Mouse (Mus musculus): ENCODE data around the gene Vps13c. TPM values are rescaled to one million over a fixed set of nuclear protein-coding genes. Genes with fewer than 3 reads are reported as not detected.

Gene Vps13c
- total RNA-seq, 2 experiments from 2014 or later = 32.3 to 32.5 TPM

- no peak for DNase-seq (ENCODE audit: low spot score in 2 of 2)
Measured at GRCm38 (mm10) chr9:67830411-67831358, 9.5 kb upstream of the Vps13c start.

- no peak for DNase-seq (ENCODE audit: low spot score in 2 of 2)
Measured at GRCm38 (mm10) chr9:67831359-67832045, 8.7 kb upstream of the Vps13c start.

GRCm38 (mm10) chr9:67832046-67832605, 8.1 kb upstream of the Vps13c start, which contains the start of gene C2cd4a:
Gene C2cd4a, minus strand, starts transcription at chr9:67832330.
- no peak for DNase-seq (ENCODE audit: low spot score in 2 of 2)

DNA sequence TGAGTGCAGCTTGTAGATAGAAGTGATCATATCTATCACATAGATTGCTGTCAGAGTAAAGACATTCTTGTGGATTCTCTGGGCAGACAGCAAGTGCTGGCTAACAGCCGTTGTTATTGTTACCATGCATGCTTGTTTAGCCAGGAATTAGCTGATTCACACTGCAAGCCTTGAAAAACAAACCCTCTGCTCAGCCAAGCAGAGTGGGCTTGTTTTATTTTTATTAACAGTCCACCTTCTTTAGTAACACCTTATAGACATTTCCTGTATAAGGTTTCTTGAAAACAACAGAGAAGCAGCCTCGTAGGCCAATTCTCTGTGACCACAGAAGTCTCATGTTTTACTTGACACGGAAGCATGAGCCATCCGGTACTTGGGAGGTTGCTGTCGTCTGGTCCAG, 5.7 kb upstream of the Vps13c start:
- no peak for DNase-seq (ENCODE audit: low spot score in 2 of 2)

- DNase-seq (ENCODE audit: low spot score in 2 of 2) = no peak
Measured at GRCm38 (mm10) chr9:67837311-67837710, 2.9 kb upstream of the Vps13c start.

DNA sequence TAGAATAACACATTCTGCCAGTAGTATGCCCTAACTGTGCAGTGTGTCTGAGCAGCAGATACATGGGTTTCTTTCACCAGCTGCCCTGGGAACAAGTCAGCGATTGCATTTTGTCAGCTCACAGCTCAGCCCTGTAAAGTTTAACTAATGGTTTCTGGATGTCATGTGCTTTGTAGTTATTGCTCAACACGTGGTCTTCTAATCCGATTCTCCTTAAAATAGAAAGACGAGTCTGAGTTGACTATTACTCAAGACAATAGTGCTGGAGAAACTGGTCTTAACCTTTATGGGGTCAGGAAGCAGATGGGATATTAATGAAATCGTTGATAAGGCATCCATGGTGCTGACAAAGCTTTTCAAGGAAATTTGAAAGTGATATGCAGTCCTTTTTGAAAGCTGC, 2.6 kb downstream of the Vps13c start:
- no peak for DNase-seq (ENCODE audit: low spot score in 2 of 2)

GRCm38 (mm10) chr9:67845012-67845411, 4.8 kb downstream of the Vps13c start:
- DNase-seq (ENCODE audit: low spot score in 2 of 2) = no peak

- no peak for DNase-seq (ENCODE audit: low spot score in 2 of 2)
Measured at GRCm38 (mm10) chr9:67845648-67846047, 5.5 kb downstream of the Vps13c start.

GRCm38 (mm10) chr9:67846089-67846488, 5.9 kb downstream of the Vps13c start:
- no peak for DNase-seq (ENCODE audit: low spot score in 2 of 2)

DNA sequence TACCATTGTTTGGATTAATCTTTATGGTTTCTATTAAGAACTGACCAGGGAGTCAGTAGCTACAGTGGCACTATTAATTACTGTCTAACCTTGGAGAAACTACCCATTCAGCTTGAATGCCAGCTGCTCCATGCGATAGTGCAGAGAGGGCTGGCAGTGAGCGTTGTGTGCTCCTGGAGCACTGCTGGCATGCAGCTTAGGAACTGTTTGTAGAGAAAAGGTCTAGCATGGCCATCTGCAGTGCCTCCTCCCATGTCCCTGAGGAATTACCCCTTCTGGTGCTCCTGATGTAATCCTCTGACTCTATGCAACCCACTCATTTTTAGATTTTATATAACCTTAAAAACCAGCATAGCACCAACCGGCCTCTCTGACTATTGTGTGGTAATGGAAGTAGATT, 7.4 kb downstream of the Vps13c start:
- no peak for DNase-seq (ENCODE audit: low spot score in 2 of 2)

- no peak for DNase-seq (ENCODE audit: low spot score in 2 of 2)
Measured at GRCm38 (mm10) chr9:67849397-67849796, 9.2 kb downstream of the Vps13c start.

GRCm38 (mm10) chr9:67849846-67850245, 9.7 kb downstream of the Vps13c start:
- no peak for DNase-seq (ENCODE audit: low spot score in 2 of 2)

DNA sequence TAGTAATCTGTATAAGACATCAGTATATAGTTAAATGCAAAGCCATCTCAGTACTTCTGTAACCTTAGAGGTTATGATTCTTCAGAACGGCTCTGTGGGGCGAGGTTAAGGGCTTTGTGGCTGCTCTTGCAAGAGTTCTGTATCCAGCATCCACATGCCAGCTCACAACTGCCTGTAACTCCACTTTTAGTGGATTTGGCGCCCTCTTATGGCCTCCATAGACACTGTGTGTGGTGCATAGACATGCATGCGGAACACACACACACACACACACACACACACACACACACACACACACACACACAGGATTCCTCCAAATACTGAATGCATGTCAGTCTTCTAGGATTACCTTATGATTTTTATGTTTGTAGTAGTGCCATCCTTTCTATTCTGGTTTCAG, 11.0 kb downstream of the Vps13c start:
- DNase-seq (ENCODE audit: low spot score in 2 of 2) = no peak

GRCm38 (mm10) chr9:67860273-67860672, 20.1 kb downstream of the Vps13c start:
- DNase-seq (ENCODE audit: low spot score in 2 of 2) = no peak

- no peak for DNase-seq (ENCODE audit: low spot score in 2 of 2)
Measured at GRCm38 (mm10) chr9:67863332-67863731, 23.1 kb downstream of the Vps13c start.

DNA sequence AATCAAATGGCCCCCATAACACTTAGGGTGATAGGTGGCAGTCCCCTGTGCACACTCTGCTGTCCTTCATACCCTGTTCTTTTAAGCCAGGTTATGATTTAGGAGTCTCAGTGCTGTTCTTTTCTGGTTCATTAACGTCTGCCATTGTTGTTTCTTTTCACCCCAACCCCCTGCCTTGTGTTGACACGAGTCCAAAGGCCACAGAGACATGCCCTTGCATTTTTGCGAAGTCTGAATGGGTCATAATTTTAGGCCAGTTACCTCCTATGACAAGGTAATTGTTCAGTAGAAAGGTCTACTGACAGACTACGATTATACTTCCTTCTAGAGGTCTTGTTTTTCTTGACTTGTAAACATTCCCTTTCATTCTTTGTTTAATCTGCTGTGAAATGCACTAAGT, 23.8 kb downstream of the Vps13c start:
- DNase-seq (ENCODE audit: low spot score in 2 of 2) = no peak

DNA sequence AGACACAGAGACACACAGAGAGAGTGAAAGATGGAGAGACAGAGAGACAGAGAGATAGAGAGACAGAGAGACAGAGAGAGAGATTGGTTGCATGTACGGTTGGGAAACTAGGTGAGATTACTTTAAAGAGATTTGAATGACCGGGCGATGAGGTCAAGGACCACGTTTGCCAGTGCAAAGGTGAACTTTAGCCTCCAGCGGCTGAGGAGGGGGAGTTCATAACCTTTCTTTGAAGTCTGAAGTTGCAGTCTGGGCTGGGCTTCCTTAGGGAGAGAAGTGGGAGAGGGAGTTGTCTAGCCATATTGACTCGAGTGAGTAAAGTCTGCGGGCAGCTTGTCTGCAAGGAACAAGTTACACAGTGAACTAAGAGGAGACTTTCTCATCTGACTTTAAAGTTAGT, 25.2 kb downstream of the Vps13c start:
- no peak for DNase-seq (ENCODE audit: low spot score in 2 of 2)

GRCm38 (mm10) chr9:67867411-67867810, 27.2 kb downstream of the Vps13c start:
- DNase-seq (ENCODE audit: low spot score in 2 of 2) = no peak

GRCm38 (mm10) chr9:67869691-67870450, 29.7 kb downstream of the Vps13c start:
- DNase-seq (ENCODE audit: low spot score in 2 of 2) = no peak

DNA sequence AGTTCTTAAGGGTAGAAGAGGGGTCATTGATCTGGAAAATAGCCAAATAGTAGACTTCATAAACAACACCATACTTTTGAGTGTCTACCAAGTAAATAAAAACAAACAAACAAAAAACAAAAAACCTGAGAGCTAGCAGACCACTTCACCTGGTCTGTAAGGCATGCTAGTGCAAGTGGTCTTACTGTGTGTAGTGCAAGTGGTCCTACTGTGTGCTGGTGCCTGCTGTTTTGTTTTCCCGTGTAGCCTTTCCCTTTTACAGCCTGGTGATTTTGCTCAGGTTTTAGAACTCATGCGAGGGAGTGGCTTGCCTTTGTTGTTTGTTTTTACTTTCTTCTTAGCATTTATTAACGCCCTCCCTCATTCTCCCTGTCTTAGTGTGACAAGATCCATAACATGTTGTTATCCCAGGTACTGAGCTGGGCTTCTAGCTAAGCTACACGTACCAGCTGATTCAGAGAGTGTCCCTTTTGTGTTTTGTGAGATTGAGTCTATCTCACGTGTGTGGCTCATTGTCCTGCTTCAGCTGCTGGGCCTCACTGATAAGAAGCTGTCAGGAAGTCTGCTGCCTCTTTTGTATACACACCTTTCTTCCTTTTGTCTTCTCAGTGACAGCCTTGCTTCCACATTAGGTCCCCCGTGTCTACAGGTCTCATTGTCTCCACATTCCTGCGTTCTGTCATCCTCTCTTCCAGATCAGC, 34.5 kb downstream of the Vps13c start:
- DNase-seq (ENCODE audit: low spot score in 2 of 2) = no peak

- no peak for DNase-seq (ENCODE audit: low spot score in 2 of 2)
Measured at GRCm38 (mm10) chr9:67875337-67875736, 35.1 kb downstream of the Vps13c start.
